Mouse (Mus musculus): ENCODE data around the gene Ttll9.

DNA sequence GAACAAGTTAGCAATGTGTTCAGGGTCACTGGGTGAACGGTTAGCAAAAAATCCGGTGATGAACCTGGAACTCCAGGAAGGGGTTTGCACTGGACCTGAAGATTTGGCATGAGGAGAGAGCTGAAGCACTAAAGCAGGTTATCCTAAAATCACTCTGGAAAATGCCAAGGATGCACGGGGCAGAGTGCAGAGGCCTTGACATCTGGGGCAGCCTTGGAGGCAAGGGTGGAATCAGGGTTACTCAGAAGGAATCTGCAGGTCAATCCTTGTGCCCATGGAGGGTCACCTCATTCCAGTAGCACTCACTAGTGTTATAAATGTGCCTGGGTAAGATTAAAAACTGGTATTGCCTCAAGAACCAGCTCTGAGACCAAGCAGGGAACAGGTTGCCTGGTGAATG lies 43.7 kb downstream of the Ttll9 start:
- TF ChIP-seq CTCF (IDR thresholded peaks at IDR 0.05; ENCODE audit: borderline replicate concordance, insufficient read depth, low read depth, low read length) (no peak), POLR2A (IDR thresholded peaks at IDR 0.05; ENCODE audit: borderline replicate concordance, insufficient read depth, low read length) (no peak)
